24 mouse cellular contexts compared by ENCODE assay signal in genomic region chr9:91942001-91942400, GRCm38 (mm10).
DNase-seq lines count a peak whose midpoint lies in the region; ATAC-seq lines count a peak whose summit lies in the region.
"Had no signal": no experiment of that assay in that cellular context is flagged by ENCODE, and none has a peak within 500 bp of the region (broad histone marks: within the 10 kb centered on the region; RNA-seq: fewer than 3 reads in every experiment).

No protein-coding gene starts in this region.

- no peaks in the 10 kb centered on the region for H3K9me3 ChIP-seq in hindbrain, embryonic 14.5 days (ENCODE audit: control insufficient read depth, low read length)
- H3K9me3 ChIP-seq in hindbrain, embryonic 11.5 days (ENCODE audit: control insufficient read depth, low read length), result no peaks in the 10 kb centered on the region
- H3K9me3 ChIP-seq in midbrain, embryonic 14.5 days (ENCODE audit: control insufficient read depth, low read length), result no peaks in the 10 kb centered on the region
- H3K9me3 ChIP-seq in midbrain, embryonic 15.5 days, result no peaks in the 10 kb centered on the region
- H3K9me3 ChIP-seq: embryonic facial prominence, embryonic 15.5 days; forebrain, embryonic 12.5 days; G1E; heart, embryonic 10.5 days; hindbrain, embryonic 13.5 days had no signal

- H3K27ac ChIP-seq in hindbrain, embryonic 14.5 days, result no peak overlapping the region
- no peak overlapping the region for H3K27ac ChIP-seq in hindbrain, embryonic 11.5 days (ENCODE audit: low read depth, low read length)
- no peak overlapping the region for H3K27ac ChIP-seq in midbrain, embryonic 14.5 days (replicated peaks; ENCODE audit: low read depth, low read length)
- H3K27ac ChIP-seq in midbrain, embryonic 15.5 days, result no peak overlapping the region
- H3K27ac ChIP-seq: embryonic facial prominence, embryonic 15.5 days; forebrain, embryonic 12.5 days; heart, embryonic 10.5 days; hindbrain, embryonic 13.5 days had no signal

- no peaks in the 10 kb centered on the region for H3K4me1 ChIP-seq in hindbrain, embryonic 14.5 days (replicated peaks; ENCODE audit: control insufficient read depth, insufficient read depth, low read length)
- H3K4me1 ChIP-seq in hindbrain, embryonic 11.5 days (replicated peaks; ENCODE audit: control insufficient read depth, insufficient read depth, low read length), result no peaks in the 10 kb centered on the region
- H3K4me1 ChIP-seq in midbrain, embryonic 14.5 days (ENCODE audit: control insufficient read depth, insufficient read depth, low read length), result no peaks in the 10 kb centered on the region
- no peaks in the 10 kb centered on the region for H3K4me1 ChIP-seq in midbrain, embryonic 15.5 days
- H3K4me1 ChIP-seq: embryonic facial prominence, embryonic 15.5 days; forebrain, embryonic 12.5 days; heart, embryonic 10.5 days; hindbrain, embryonic 13.5 days had no signal

- WGBS in hindbrain, embryonic 14.5 days, result 38% methylated on average over 1 of the region's 1 CpGs
- 70% methylated on average over 1 of the region's 1 CpGs for WGBS in hindbrain, embryonic 11.5 days
- 39% methylated on average over 1 of the region's 1 CpGs for WGBS in midbrain, embryonic 14.5 days
- WGBS in midbrain, embryonic 15.5 days, result 38% methylated on average over 1 of the region's 1 CpGs

- H3K27me3 ChIP-seq in hindbrain, embryonic 14.5 days (ENCODE audit: control insufficient read depth, insufficient read depth, low read length), result no peaks in the 10 kb centered on the region
- no peaks in the 10 kb centered on the region for H3K27me3 ChIP-seq in hindbrain, embryonic 11.5 days (ENCODE audit: control insufficient read depth, insufficient read depth, low read length)
- no peaks in the 10 kb centered on the region for H3K27me3 ChIP-seq in midbrain, embryonic 14.5 days (ENCODE audit: control insufficient read depth, insufficient read depth, low read length)
- no peaks in the 10 kb centered on the region for H3K27me3 ChIP-seq in midbrain, embryonic 15.5 days (replicated peaks)
- H3K27me3 ChIP-seq: embryonic facial prominence, embryonic 15.5 days; forebrain, embryonic 12.5 days; hindbrain, embryonic 13.5 days had no signal

- no peaks in the 10 kb centered on the region for H3K36me3 ChIP-seq in hindbrain, embryonic 14.5 days (replicated peaks; ENCODE audit: control insufficient read depth, insufficient read depth)
- H3K36me3 ChIP-seq in hindbrain, embryonic 11.5 days (ENCODE audit: control insufficient read depth, insufficient read depth, low read length), result no peaks in the 10 kb centered on the region
- H3K36me3 ChIP-seq in midbrain, embryonic 14.5 days (ENCODE audit: control insufficient read depth, insufficient read depth, low read length), result no peaks in the 10 kb centered on the region
- no peaks in the 10 kb centered on the region for H3K36me3 ChIP-seq in midbrain, embryonic 15.5 days (replicated peaks)
- H3K36me3 ChIP-seq: embryonic facial prominence, embryonic 15.5 days; forebrain, embryonic 12.5 days; G1E; heart, embryonic 10.5 days; hindbrain, embryonic 13.5 days had no signal

- no peak for ATAC-seq in hindbrain, embryonic 14.5 days (ENCODE audit: low FRiP score)
- no peak for ATAC-seq in hindbrain, embryonic 11.5 days (ENCODE audit: low FRiP score)
- no peak for ATAC-seq in midbrain, embryonic 14.5 days (ENCODE audit: low FRiP score, low TSS enrichment)
- ATAC-seq in midbrain, embryonic 15.5 days (replicated peaks), result no peak
- ATAC-seq: CD4-positive, CD25-positive, alpha-beta regulatory T cell, adult 4 months; inflammation-experienced regulatory T-cells, adult 6 months; intestine, postnatal 0 days had no signal

- no peak overlapping the region for H3K4me3 ChIP-seq in hindbrain, embryonic 14.5 days (replicated peaks; ENCODE audit: low read length)
- H3K4me3 ChIP-seq in hindbrain, embryonic 11.5 days (ENCODE audit: low read depth, low read length), result no peak overlapping the region
- no peak overlapping the region for H3K4me3 ChIP-seq in midbrain, embryonic 14.5 days (replicated peaks; ENCODE audit: low read depth, low read length)
- no peak overlapping the region for H3K4me3 ChIP-seq in midbrain, embryonic 15.5 days
- H3K4me3 ChIP-seq: embryonic facial prominence, embryonic 15.5 days; erythroblast, embryonic 14.5 days; forebrain, embryonic 12.5 days; heart, embryonic 10.5 days; hindbrain, embryonic 13.5 days had no signal

- H3K9ac ChIP-seq in hindbrain, embryonic 14.5 days, result no peak overlapping the region
- no peak overlapping the region for H3K9ac ChIP-seq in hindbrain, embryonic 11.5 days (ENCODE audit: low read depth, low read length)
- no peak overlapping the region for H3K9ac ChIP-seq in midbrain, embryonic 14.5 days (replicated peaks; ENCODE audit: low read length)
- H3K9ac ChIP-seq in midbrain, embryonic 15.5 days, result no peak overlapping the region
- H3K9ac ChIP-seq: embryonic facial prominence, embryonic 15.5 days; forebrain, embryonic 12.5 days; hindbrain, embryonic 13.5 days had no signal

- H3K4me2 ChIP-seq in hindbrain, embryonic 14.5 days (replicated peaks), result no peak overlapping the region
- H3K4me2 ChIP-seq in hindbrain, embryonic 11.5 days (replicated peaks; ENCODE audit: low read depth, low read length), result no peak overlapping the region
- H3K4me2 ChIP-seq in midbrain, embryonic 14.5 days (ENCODE audit: low read length), result no peak overlapping the region
- no peak overlapping the region for H3K4me2 ChIP-seq in midbrain, embryonic 15.5 days
- H3K4me2 ChIP-seq: embryonic facial prominence, embryonic 15.5 days; forebrain, embryonic 12.5 days; hindbrain, embryonic 13.5 days had no signal

- DNase-seq in adrenal gland, adult 2 months, result peak; percentile 2
- DNase-seq in adrenal gland, postnatal 36 days, result no peak
- DNase-seq in hindbrain, embryonic 14.5 days (ENCODE audit: low spot score), result peak; percentile 35
- no peak for DNase-seq in hindbrain, embryonic 11.5 days (ENCODE audit: low spot score)
- peak; percentile 12 for DNase-seq in midbrain, embryonic 14.5 days
- DNase-seq in yolk sac, embryonic 10.5 days (ENCODE audit: low spot score), result no peak
- DNase-seq: B cell, adult 2 months; cerebellum, adult 11-12 months; cerebellum, adult 9-10 months; cerebellum, postnatal 36 days; gastrocnemius, postnatal 36 days; heart, adult 18-20 months; heart, postnatal 10 days; heart, postnatal 4 days had no signal

Comparison
In these comparisons a context has a peak if more than half of its experiments do, and no peak if none do; other contexts are left out.
1. DNase-seq: peak in adrenal gland, adult 2 months (single experiment), hindbrain, embryonic 14.5 days (single experiment) and midbrain, embryonic 14.5 days (single experiment); none in adrenal gland, postnatal 36 days (0 of 2), hindbrain, embryonic 11.5 days (single experiment) and yolk sac, embryonic 10.5 days (single experiment).